Comparison of ENCODE assay signal across 14 mouse cellular contexts in the genomic region with DNA sequence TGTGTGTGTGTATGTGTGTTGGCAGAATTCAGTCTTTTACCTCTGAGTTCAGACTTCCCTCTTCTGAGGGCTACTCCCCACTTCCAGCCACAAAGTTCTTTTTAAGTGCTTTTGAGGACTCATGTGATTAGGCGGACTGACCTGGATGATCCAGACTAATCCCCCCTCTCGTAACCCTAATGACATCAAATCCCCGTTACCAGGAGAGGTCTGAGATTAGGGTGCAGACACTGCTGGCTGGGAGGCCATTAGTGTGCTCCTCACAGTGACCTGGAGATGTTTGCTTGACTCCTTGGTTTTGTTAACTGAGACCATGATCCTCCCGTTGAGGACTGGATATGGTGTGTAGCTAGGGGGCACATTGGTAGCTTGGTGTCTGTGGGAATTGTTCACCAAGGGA. TPM values are rescaled to one million over a fixed set of nuclear protein-coding genes. Genes with fewer than 3 reads are reported as not detected.
DNase-seq lines count a peak whose midpoint lies in the region; ATAC-seq lines count a peak whose summit lies in the region.
"Had no signal": no experiment of that assay in that cellular context is flagged by ENCODE, and none has a peak within 500 bp of the region (broad histone marks: within the 10 kb centered on the region; RNA-seq: fewer than 3 reads in every experiment).

No protein-coding gene starts in this region.

- H3K4me2 ChIP-seq in embryonic facial prominence, embryonic 13.5 days: peak overlapping the region; percentile 35
- H3K4me2 ChIP-seq in hindbrain, embryonic 12.5 days (replicated peaks): no peak overlapping the region
- H3K4me2 ChIP-seq in hindbrain, embryonic 16.5 days (ENCODE audit: low read length): no peak overlapping the region
- H3K4me2 ChIP-seq: kidney, embryonic 15.5 days; liver, embryonic 12.5 days; lung, embryonic 14.5 days had no signal

- no peaks in the 10 kb centered on the region for H3K27me3 ChIP-seq in embryonic facial prominence, embryonic 13.5 days
- H3K27me3 ChIP-seq in embryonic facial prominence, embryonic 10.5 days (replicated peaks; ENCODE audit: low read depth, poor library complexity, severe bottlenecking): peaks cover 19% of the 10 kb centered on the region
- no peaks in the 10 kb centered on the region for H3K27me3 ChIP-seq in hindbrain, embryonic 12.5 days
- H3K27me3 ChIP-seq in hindbrain, embryonic 16.5 days (replicated peaks; ENCODE audit: control insufficient read depth, insufficient read depth, low read length): no peaks in the 10 kb centered on the region
- H3K27me3 ChIP-seq: kidney, embryonic 15.5 days; liver, embryonic 12.5 days had no signal

- H3K36me3 ChIP-seq in embryonic facial prominence, embryonic 13.5 days: no peaks in the 10 kb centered on the region
- H3K36me3 ChIP-seq in embryonic facial prominence, embryonic 10.5 days (replicated peaks): no peaks in the 10 kb centered on the region
- H3K36me3 ChIP-seq in hindbrain, embryonic 12.5 days: no peaks in the 10 kb centered on the region
- no peaks in the 10 kb centered on the region for H3K36me3 ChIP-seq in hindbrain, embryonic 16.5 days (ENCODE audit: control insufficient read depth, insufficient read depth, low read length)
- H3K36me3 ChIP-seq: G1E; kidney, embryonic 15.5 days; liver, embryonic 12.5 days had no signal

- no peak overlapping the region for H3K9ac ChIP-seq in embryonic facial prominence, embryonic 13.5 days
- H3K9ac ChIP-seq in hindbrain, embryonic 12.5 days: no peak overlapping the region
- no peak overlapping the region for H3K9ac ChIP-seq in hindbrain, embryonic 16.5 days (ENCODE audit: low read depth, low read length)
- H3K9ac ChIP-seq: kidney, embryonic 15.5 days; liver, embryonic 12.5 days; lung, embryonic 14.5 days had no signal

- ATAC-seq in embryonic facial prominence, embryonic 13.5 days (ENCODE audit: insufficient number of reproducible peaks, insufficient read depth, low FRiP score, low TSS enrichment, low read depth): no peak
- ATAC-seq in hindbrain, embryonic 12.5 days (ENCODE audit: low FRiP score): no peak
- ATAC-seq in hindbrain, embryonic 16.5 days: no peak
- ATAC-seq: CD4-positive, CD25-positive, alpha-beta regulatory T cell, adult 4 months; liver, embryonic 12.5 days had no signal

- H3K4me1 ChIP-seq in embryonic facial prominence, embryonic 13.5 days: peaks cover 49% of the 10 kb centered on the region
- H3K4me1 ChIP-seq in embryonic facial prominence, embryonic 10.5 days: peaks cover 51% of the 10 kb centered on the region
- H3K4me1 ChIP-seq in hindbrain, embryonic 12.5 days: peaks cover 39% of the 10 kb centered on the region
- H3K4me1 ChIP-seq in hindbrain, embryonic 16.5 days (ENCODE audit: control insufficient read depth, insufficient read depth, low read depth, low read length): peaks cover 47% of the 10 kb centered on the region
- H3K4me1 ChIP-seq: liver, embryonic 12.5 days had no signal

- no peak for DNase-seq in embryonic facial prominence, embryonic 10.5 days (ENCODE audit: low spot score)
- peak; percentile 45 for DNase-seq in retina, adult 2 months (ENCODE audit: low read depth, low spot score)
- DNase-seq in retina, embryonic 14.5 days (ENCODE audit: low spot score): no peak
- DNase-seq in lung, postnatal 10 days: no peak
- DNase-seq in spleen, postnatal 14 days (ENCODE audit: low spot score in 2 of 2): no peak
- DNase-seq: thymus, postnatal 14 days had no signal

- H3K4me3 ChIP-seq in embryonic facial prominence, embryonic 13.5 days: no peak overlapping the region
- H3K4me3 ChIP-seq in embryonic facial prominence, embryonic 10.5 days: no peak overlapping the region
- no peak overlapping the region for H3K4me3 ChIP-seq in hindbrain, embryonic 12.5 days
- no peak overlapping the region for H3K4me3 ChIP-seq in hindbrain, embryonic 16.5 days (ENCODE audit: low read length)
- H3K4me3 ChIP-seq: kidney, embryonic 15.5 days; liver, embryonic 12.5 days had no signal

- WGBS in embryonic facial prominence, embryonic 13.5 days: 61% methylated on average over 4 of the region's 4 CpGs
- 55% methylated on average over 4 of the region's 4 CpGs for WGBS in embryonic facial prominence, embryonic 10.5 days
- 75% methylated on average over 4 of the region's 4 CpGs for WGBS in hindbrain, embryonic 12.5 days
- 65% methylated on average over 4 of the region's 4 CpGs for WGBS in hindbrain, embryonic 16.5 days

- no peaks in the 10 kb centered on the region for H3K9me3 ChIP-seq in embryonic facial prominence, embryonic 13.5 days
- no peaks in the 10 kb centered on the region for H3K9me3 ChIP-seq in embryonic facial prominence, embryonic 10.5 days
- no peaks in the 10 kb centered on the region for H3K9me3 ChIP-seq in hindbrain, embryonic 12.5 days (replicated peaks)
- no peaks in the 10 kb centered on the region for H3K9me3 ChIP-seq in hindbrain, embryonic 16.5 days (ENCODE audit: control insufficient read depth, low read length)
- H3K9me3 ChIP-seq: kidney, embryonic 15.5 days; liver, embryonic 12.5 days had no signal

- 0 out of 2 replicates have a peak overlapping the region, but pooled peaks have one; percentile 22 for H3K27ac ChIP-seq in embryonic facial prominence, embryonic 13.5 days
- H3K27ac ChIP-seq in embryonic facial prominence, embryonic 10.5 days (replicated peaks): no peak overlapping the region
- peak overlapping the region; percentile 14; the same call in 1 of the 2 replicates for H3K27ac ChIP-seq in hindbrain, embryonic 12.5 days
- no peak overlapping the region for H3K27ac ChIP-seq in hindbrain, embryonic 16.5 days (ENCODE audit: low read depth, low read length)
- H3K27ac ChIP-seq: kidney, embryonic 15.5 days; liver, embryonic 12.5 days had no signal

RNA-seq across cellular contexts. Expression of a gene that starts 30.7 kb away (rescaled TPM):
- 9.4 and 12.2 TPM in 2 replicates for polyA plus RNA-seq in embryonic facial prominence, embryonic 13.5 days (2015; fragmentation: Nextera tagmentation; extraction: Ambion mirVana)
- 8.1 and 8.6 TPM in 2 replicates for polyA plus RNA-seq in embryonic facial prominence, embryonic 10.5 days (2016; fragmentation: Nextera tagmentation; extraction: Ambion mirVana)
- 91.6 and 101 TPM in 2 replicates for polyA plus RNA-seq in hindbrain, embryonic 12.5 days (2016; fragmentation: Nextera tagmentation; extraction: Ambion mirVana)
- polyA plus RNA-seq in hindbrain, embryonic 16.5 days (2015; fragmentation: Nextera tagmentation; extraction: Ambion mirVana): 215 and 237 TPM in 2 replicates
- polyA plus RNA-seq: G1E had no signal

Comparison
In these comparisons a context has a peak if more than half of its experiments do, and no peak if none do; other contexts are left out.
1. H3K27ac ChIP-seq: peak in embryonic facial prominence, embryonic 13.5 days (single experiment) and hindbrain, embryonic 12.5 days (single experiment); none in embryonic facial prominence, embryonic 10.5 days (single experiment) and hindbrain, embryonic 16.5 days (single experiment).